Mouse (Mus musculus) liver, adult 2 months (tissue): ENCODE measurements around the gene Il2rb.

ENCODE experiments used
- CTCF ChIP-seq: fragments of 200-500 bp; IDR thresholded peaks from 2 replicates; pipeline ENCODE4 v1.5.1; 2011; ENCODE audit warnings: low read depth, low read length, control low read depth
- POLR2A ChIP-seq: fragments of 200-500 bp; IDR thresholded peaks from 2 replicates; pipeline ENCODE4 v1.6.1; 2011; ENCODE audit warnings: low read length, control low read depth; ENCODE audit not compliant: insufficient read depth; ENCODE audit errors: extremely low read depth

DNA sequence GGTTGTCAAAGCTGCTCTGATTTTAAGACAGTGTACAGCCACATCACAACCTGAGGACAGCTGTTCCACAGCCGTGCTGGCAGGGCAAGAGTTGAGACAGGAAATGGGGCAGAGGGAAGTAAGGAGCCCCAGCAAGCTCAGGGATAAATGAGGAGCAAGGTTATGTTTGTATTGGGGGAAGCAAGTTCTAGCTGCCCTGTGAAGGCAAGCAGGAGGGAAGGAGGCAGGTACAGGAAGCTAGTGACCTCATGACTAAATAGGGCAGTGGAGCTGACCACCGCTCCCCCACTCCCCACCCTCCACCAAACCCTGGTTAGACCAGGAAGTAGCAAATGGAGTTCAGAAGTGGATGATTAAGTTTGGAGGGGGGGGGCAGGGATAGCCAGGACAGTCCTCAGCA, 14.1 kb downstream of the Il2rb start:
- TF ChIP-seq POLR2A (no peak), CTCF (no peak)
